Mouse (Mus musculus): Measurements from ENCODE around the gene Arxes2.

GRCm38 (mm10) chrX:135963629-135964028 lies 30.0 kb upstream of the Arxes2 start:
- TF ChIP-seq POLR2A (IDR thresholded peaks at IDR 0.05; ENCODE audit: extremely low read depth, insufficient read depth, low read length) (no peak), CTCF (IDR thresholded peaks at IDR 0.05; ENCODE audit: low read depth, low read length) (no peak)

All from liver, adult 2 months (tissue).